In the genomic region with DNA sequence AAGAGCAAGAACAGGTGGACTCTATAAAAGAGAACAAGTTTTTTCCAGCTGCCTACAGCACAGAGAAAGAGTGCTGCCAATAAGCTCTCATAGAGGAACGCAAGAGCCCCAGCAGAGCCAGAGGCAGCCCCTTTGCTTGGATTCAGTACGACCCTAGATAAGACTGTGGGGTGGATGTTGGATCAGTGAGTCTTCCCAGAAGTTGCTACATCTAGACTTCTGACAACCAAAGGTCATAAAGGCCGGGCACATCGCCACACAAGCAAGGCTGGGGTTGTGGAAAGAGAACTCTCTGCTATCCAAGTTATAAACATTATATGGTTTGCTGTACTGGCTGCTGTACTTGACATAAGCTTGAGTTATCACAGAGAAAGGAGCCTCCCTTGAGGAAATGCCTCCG, we compare ENCODE assay signal across 24 mouse cellular contexts.
"Had no signal": no experiment of that assay in that cellular context is flagged by ENCODE, and none has a peak within 500 bp of the region (broad histone marks: within the 10 kb centered on the region; RNA-seq: fewer than 3 reads in every experiment).

No protein-coding gene starts in this region.

- H3K27me3 ChIP-seq: limb, embryonic 13.5 days; lung, embryonic 15.5 days; midbrain, embryonic 15.5 days; neural tube, embryonic 12.5 days; neural tube, embryonic 15.5 days; stomach, embryonic 15.5 days had no signal

- H3K9me3 ChIP-seq: limb, embryonic 10.5 days; limb, embryonic 13.5 days; liver, embryonic 13.5 days; lung, embryonic 15.5 days; megakaryocyte, embryonic 14.5 days; midbrain, embryonic 10.5 days; midbrain, embryonic 15.5 days; neural tube, embryonic 12.5 days; neural tube, embryonic 15.5 days; stomach, embryonic 15.5 days had no signal

- H3K9ac ChIP-seq: limb, embryonic 13.5 days; liver, embryonic 13.5 days; lung, embryonic 15.5 days; midbrain, embryonic 15.5 days; neural tube, embryonic 12.5 days; neural tube, embryonic 15.5 days; stomach, embryonic 15.5 days had no signal

- DNase-seq: kidney, adult 18-20 months; layer of hippocampus, adult 9-11 months; liver; liver, embryonic 13.5 days; lung, postnatal 36 days; right cerebral cortex, adult 18-20 months; right cerebral cortex, postnatal 25 days; spleen, adult 18-20 months; thymus, adult 18-20 months; thymus, postnatal 14 days; thymus, postnatal 4 days had no signal

- ATAC-seq: inflammation-experienced regulatory T-cells, adult 6 months; intestine, embryonic 16.5 days; midbrain, embryonic 15.5 days had no signal

- H3K27ac ChIP-seq: kidney, postnatal 0 days; layer of hippocampus, adult 2 months; limb, embryonic 10.5 days; limb, embryonic 13.5 days; liver, embryonic 13.5 days; lung, embryonic 15.5 days; midbrain, embryonic 10.5 days; midbrain, embryonic 15.5 days; neural tube, embryonic 12.5 days; neural tube, embryonic 15.5 days; stomach, embryonic 15.5 days had no signal

- H3K36me3 ChIP-seq: limb, embryonic 10.5 days; limb, embryonic 13.5 days; liver, embryonic 13.5 days; lung, embryonic 15.5 days; midbrain, embryonic 10.5 days; midbrain, embryonic 15.5 days; neural tube, embryonic 12.5 days; neural tube, embryonic 15.5 days; stomach, embryonic 15.5 days had no signal

- H3K4me3 ChIP-seq: layer of hippocampus, adult 2 months; limb, embryonic 10.5 days; limb, embryonic 13.5 days; liver, embryonic 13.5 days; lung, embryonic 15.5 days; megakaryocyte, embryonic 14.5 days; midbrain, embryonic 10.5 days; midbrain, embryonic 15.5 days; neural tube, embryonic 12.5 days; neural tube, embryonic 15.5 days; stomach, embryonic 15.5 days had no signal

- H3K4me2 ChIP-seq: limb, embryonic 13.5 days; liver, embryonic 13.5 days; lung, embryonic 15.5 days; midbrain, embryonic 15.5 days; neural tube, embryonic 12.5 days; neural tube, embryonic 15.5 days; stomach, embryonic 15.5 days had no signal

- H3K4me1 ChIP-seq: limb, embryonic 10.5 days; limb, embryonic 13.5 days; liver, embryonic 13.5 days; midbrain, embryonic 10.5 days; midbrain, embryonic 15.5 days; neural tube, embryonic 15.5 days; stomach, embryonic 15.5 days had no signal
